Mouse (Mus musculus) C2C12 (cell line): Measurements from ENCODE around the gene Asl.

Experiments
- CTCF ChIP-seq: IDR thresholded peaks from one replicate; pipeline ENCODE4 v1.5.1; 2011; ENCODE audit not compliant: control insufficient read depth, insufficient read depth, insufficient read length
- MAX ChIP-seq: IDR thresholded peaks from one replicate; pipeline ENCODE4 v1.6.1; 2011; ENCODE audit warnings: mild to moderate bottlenecking, control low read depth
- USF1 ChIP-seq: IDR thresholded peaks from one replicate; pipeline ENCODE4 v1.6.1; 2011; ENCODE audit warnings: low read depth, mild to moderate bottlenecking, control low read depth, moderate library complexity

DNA sequence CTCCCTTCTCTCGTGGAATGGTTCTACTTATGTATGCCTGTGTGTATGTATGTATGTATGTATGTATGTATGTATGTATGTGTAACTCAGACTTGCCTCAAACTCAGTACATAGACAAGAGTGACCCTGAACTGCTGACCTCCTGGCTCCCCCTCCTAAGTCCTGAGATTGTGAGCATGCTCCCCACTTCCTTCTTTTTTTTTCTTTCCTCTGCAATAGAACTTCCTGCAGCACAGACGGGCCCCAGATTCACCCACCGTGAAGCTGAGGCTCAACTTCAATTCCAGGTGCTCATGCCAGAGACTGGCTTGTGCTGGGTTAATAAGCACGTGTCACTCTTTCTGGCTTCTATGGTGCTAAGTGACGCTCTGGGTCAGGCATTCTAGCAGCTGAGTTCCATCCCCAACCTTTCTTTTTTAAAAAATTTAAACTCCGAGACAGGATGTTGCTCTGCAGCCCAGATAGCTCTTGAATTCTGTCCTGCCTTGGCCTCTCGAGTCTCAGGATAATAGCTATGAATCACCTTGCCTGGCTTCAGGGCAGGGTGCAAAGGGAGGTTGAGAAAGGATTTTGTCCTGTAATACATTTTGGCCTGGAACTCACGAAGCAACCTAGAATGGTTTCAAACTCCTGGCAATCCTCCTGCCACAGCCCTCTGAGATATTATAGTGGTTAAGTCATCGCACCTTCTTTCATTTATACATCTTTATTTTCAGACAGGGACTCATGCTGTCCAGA is 49.2 kb upstream of the Asl start:
- TF ChIP-seq USF1 (no peak), CTCF (no peak), MAX (no peak)
